Mouse (Mus musculus) ES-E14 (cell line): ENCODE data around the gene Tpst2.

ENCODE experiments used
- CHD2 ChIP-seq: IDR thresholded peaks from 2 replicates; pipeline ENCODE4 v1.6.1; 2014; ENCODE audit warnings: mild to moderate bottlenecking, low read depth, low read length, inconsistent platforms
- HCFC1 ChIP-seq: IDR thresholded peaks from 2 replicates; pipeline ENCODE4 v1.6.1; 2012; ENCODE audit warnings: low read length, inconsistent platforms, borderline replicate concordance; ENCODE audit not compliant: insufficient read depth
- MAFK ChIP-seq: IDR thresholded peaks from 2 replicates; pipeline ENCODE4 v1.6.1; 2014; ENCODE audit warnings: mild to moderate bottlenecking, low read depth, low read length, inconsistent platforms; ENCODE audit not compliant: insufficient read depth
- ZNF384 ChIP-seq: IDR thresholded peaks from 2 replicates; pipeline ENCODE4 v1.6.1; 2012; ENCODE audit warnings: low read depth, low read length, inconsistent platforms

DNA sequence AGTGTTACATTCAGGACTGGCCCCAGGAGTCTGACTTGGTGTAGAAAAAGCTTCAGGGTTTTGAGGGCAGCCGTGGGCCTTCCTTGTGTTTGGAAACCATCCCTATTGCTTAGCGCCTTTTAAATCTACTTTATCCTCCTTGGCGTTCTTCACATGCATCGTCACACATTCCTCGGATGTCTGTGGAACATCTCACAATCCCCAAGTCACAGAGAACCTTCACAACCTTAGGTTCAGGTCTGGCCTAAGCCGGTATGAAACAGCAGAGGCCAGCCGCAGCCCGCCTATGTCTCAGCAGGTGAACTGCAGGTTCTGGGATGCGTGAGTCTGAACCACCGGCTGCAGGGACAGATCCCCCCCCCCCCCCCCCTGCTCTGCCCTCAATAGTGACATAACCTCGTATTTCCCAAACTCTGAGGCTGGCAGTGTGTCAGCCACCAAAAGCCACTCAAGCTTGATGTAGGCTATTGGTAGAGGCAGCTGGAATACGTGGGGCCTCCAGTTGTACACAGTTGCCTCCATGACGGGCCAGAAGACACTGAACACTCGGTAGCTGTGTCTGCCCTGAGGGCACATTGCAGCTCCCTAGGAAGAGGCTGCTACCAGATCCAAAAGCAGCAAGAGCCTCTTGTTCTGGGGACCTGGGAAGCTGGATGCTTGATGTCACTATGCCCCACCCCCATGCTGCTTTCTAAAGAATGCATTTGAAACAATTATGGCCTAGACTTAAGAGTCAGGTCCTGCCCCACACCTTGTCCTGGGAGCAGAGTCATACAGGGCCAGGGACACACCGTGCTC lies 4.6 kb downstream of the Tpst2 start:
- TF ChIP-seq MAFK (no peak), CHD2 (no peak), HCFC1 (no peak), ZNF384 (no peak)
